Mouse (Mus musculus) cortical plate, adult 2 months (tissue): ENCODE results near the gene Tns1.

ENCODE experiments used
- CTCF ChIP-seq: fragments of 200-500 bp; IDR thresholded peaks from 2 replicates; pipeline ENCODE4 v1.5.1; 2011; ENCODE audit warnings: mild to moderate bottlenecking, control low read depth, low read length; ENCODE audit not compliant: insufficient read depth; ENCODE audit errors: extremely low read depth
- POLR2A ChIP-seq: fragments of 200-500 bp; IDR thresholded peaks from 2 replicates; pipeline ENCODE4 v1.6.1; 2011; ENCODE audit warnings: mild to moderate bottlenecking, low read length, control low read depth; ENCODE audit not compliant: insufficient read depth; ENCODE audit errors: extremely low read depth

- TF ChIP-seq CTCF (no peak), POLR2A (no peak)
Observed at GRCm38 (mm10) chr1:74109670-74110069, 14.6 kb downstream of the Tns1 start.
